Mouse (Mus musculus) liver, adult 2 months (tissue): ENCODE data around the gene Esf1.

ENCODE experiments used
- CTCF ChIP-seq: fragments of 200-500 bp; IDR thresholded peaks from 2 replicates; pipeline ENCODE4 v1.5.1; 2011; ENCODE audit warnings: low read depth, low read length, control low read depth
- POLR2A ChIP-seq: fragments of 200-500 bp; IDR thresholded peaks from 2 replicates; pipeline ENCODE4 v1.6.1; 2011; ENCODE audit warnings: low read length, control low read depth; ENCODE audit not compliant: insufficient read depth; ENCODE audit errors: extremely low read depth

DNA sequence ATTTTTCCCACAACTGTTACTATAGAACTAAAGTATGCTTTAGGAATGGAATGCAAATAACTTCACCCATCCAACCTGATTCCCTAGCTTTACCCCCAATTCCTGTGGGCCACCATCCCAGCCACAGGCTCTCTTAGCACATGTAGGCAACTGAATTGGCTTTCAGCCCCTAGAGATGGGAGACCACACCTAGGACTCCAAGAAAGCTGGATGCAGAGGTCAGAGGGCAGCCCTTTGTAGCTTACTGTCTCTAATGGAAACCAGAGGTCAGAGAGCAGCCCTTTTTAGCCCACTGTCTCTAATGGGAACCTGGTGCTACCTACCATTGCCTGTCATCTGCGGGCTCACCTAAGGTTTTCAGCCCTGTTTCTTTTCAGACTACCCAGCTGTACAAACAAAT is 92.9 kb downstream of the Esf1 start:
- no peak for TF ChIP-seq CTCF
- no peak for TF ChIP-seq POLR2A
